Mouse (Mus musculus) bone marrow, adult 2 months (tissue): ENCODE data around the gene Scn4a.

Experiments used
- CTCF ChIP-seq: fragments of 200-500 bp; IDR thresholded peaks from 2 replicates; pipeline ENCODE4 v1.5.1; 2011; ENCODE audit warnings: low read length, control low read depth; ENCODE audit not compliant: control insufficient read depth, insufficient read depth
- POLR2A ChIP-seq: fragments of 200-500 bp; IDR thresholded peaks from 2 replicates; pipeline ENCODE4 v1.6.1; 2011; ENCODE audit warnings: low read depth, mild to moderate bottlenecking, control low read depth, low read length, borderline replicate concordance; ENCODE audit not compliant: control insufficient read depth

- TF ChIP-seq POLR2A = no peak
- TF ChIP-seq CTCF = peak; percentile 90
Measured at GRCm38 (mm10) chr11:106366316-106366715, 13.2 kb upstream of the Scn4a start.
